Mouse (Mus musculus) MN1 (cell line): ENCODE results near the gene Anxa9.

ENCODE experiments used
- DNase-seq: peaks from one replicate; pipeline ENCODE4 v3.0.0-alpha.2; 2016; ENCODE audit warnings: low spot score

Gene Anxa9

GRCm38 (mm10) chr3:95284062-95284461, 22.9 kb downstream of the Anxa9 start:
- DNase-seq, result no peak

GRCm38 (mm10) chr3:95283589-95283941, 23.4 kb downstream of the Anxa9 start:
- DNase-seq, result no peak

- peak; percentile 91 for DNase-seq
These were observed 23.9 kb downstream of the Anxa9 start for GRCm38 (mm10) chr3:95282865-95283588.

- DNase-seq, result peak; percentile 45
These were observed 24.6 kb downstream of the Anxa9 start for GRCm38 (mm10) chr3:95282381-95282864.

GRCm38 (mm10) chr3:95281216-95282126, 25.5 kb downstream of the Anxa9 start, which contains the start of the genes Mindy1 and Prune1:
Gene Mindy1 (plus strand): TSS chr3:95281345.
Gene Prune1 (minus strand): TSS chr3:95282076.
- peak; percentile 98 for DNase-seq

GRCm38 (mm10) chr3:95280747-95281146, 26.2 kb downstream of the Anxa9 start:
- DNase-seq, result no peak

- DNase-seq, result no peak
These were observed 29.8 kb downstream of the Anxa9 start for GRCm38 (mm10) chr3:95277149-95277551.

- no peak for DNase-seq
These were observed 30.5 kb downstream of the Anxa9 start for GRCm38 (mm10) chr3:95276428-95276934.

GRCm38 (mm10) chr3:95275161-95275560, 31.8 kb downstream of the Anxa9 start:
- no peak for DNase-seq

- DNase-seq, result no peak
These were observed 32.5 kb downstream of the Anxa9 start for GRCm38 (mm10) chr3:95274453-95274852.

- no peak for DNase-seq
These were observed 33.5 kb downstream of the Anxa9 start for GRCm38 (mm10) chr3:95273471-95273870.

GRCm38 (mm10) chr3:95270766-95271364, 36.1 kb downstream of the Anxa9 start:
- DNase-seq, result no peak

- no peak for DNase-seq
These were observed 37.2 kb downstream of the Anxa9 start for GRCm38 (mm10) chr3:95269789-95270188.

- no peak for DNase-seq
These were observed 39.1 kb downstream of the Anxa9 start for GRCm38 (mm10) chr3:95267855-95268254.

GRCm38 (mm10) chr3:95266052-95266451, 40.9 kb downstream of the Anxa9 start:
- DNase-seq, result no peak

- DNase-seq, result no peak
These were observed 42.3 kb downstream of the Anxa9 start for GRCm38 (mm10) chr3:95264724-95265123.

GRCm38 (mm10) chr3:95263089-95263739, 43.8 kb downstream of the Anxa9 start:
- peak; percentile 60 for DNase-seq

GRCm38 (mm10) chr3:95261975-95262374, 45.0 kb downstream of the Anxa9 start:
- no peak for DNase-seq

GRCm38 (mm10) chr3:95256931-95257330, 50.0 kb downstream of the Anxa9 start:
- DNase-seq, result no peak

GRCm38 (mm10) chr3:95250783-95251424, 56.1 kb downstream of the Anxa9 start, which contains the start of gene Bnipl:
Gene Bnipl (minus strand): TSS chr3:95251193.
- no peak for DNase-seq

- no peak for DNase-seq
These were observed 56.6 kb downstream of the Anxa9 start for GRCm38 (mm10) chr3:95250361-95250760.
